9 mouse cellular contexts compared by ENCODE assay signal in genomic region chr3:127763076-127763612, GRCm38 (mm10). TPM values are rescaled to one million over a fixed set of nuclear protein-coding genes. Genes with fewer than 3 reads are reported as not detected.
DNase-seq lines count a peak whose midpoint lies in the region; ATAC-seq and TF ChIP-seq lines count a peak whose summit lies in the region.
"Had no signal": no experiment of that assay in that cellular context is flagged by ENCODE, and none has a peak within 500 bp of the region (broad histone marks: within the 10 kb centered on the region; RNA-seq: fewer than 3 reads in every experiment).

No protein-coding gene starts in this region.

- no peaks in the 10 kb centered on the region for H3K4me1 ChIP-seq in lung, adult 2 months (ENCODE audit: control insufficient read depth, insufficient read depth, low read length)
- H3K4me1 ChIP-seq: hindbrain, embryonic 15.5 days had no signal

- no peak for TF ChIP-seq POLR2A in lung, adult 2 months (IDR thresholded peaks at IDR 0.05; ENCODE audit: borderline replicate concordance, extremely low read depth, low read depth, low read length)

- ATAC-seq in CD4-positive, CD25-positive, alpha-beta regulatory T cell, adult 4 months, result peak; percentile 96
- ATAC-seq in common myeloid progenitor, adult 5-6 weeks (replicated peaks; ENCODE audit: low read depth, poor library complexity, severe bottlenecking), result peak; percentile 89

- DNase-seq in ZHBTc4 (ENCODE audit: low read depth, low spot score), result peak; percentile 81
- DNase-seq in gastrocnemius, postnatal 25 days, result peak; percentile 35
- peak; percentile 46 for DNase-seq in large intestine, adult 2 months (ENCODE audit: low read depth, low spot score)
- peak; percentile 74 for DNase-seq in lung, adult 2 months
- DNase-seq in right cerebral cortex, adult 2 months (ENCODE audit: low spot score in 2 of 2), result peak; percentile 62 to 81
- DNase-seq in urinary bladder, adult 2 months (ENCODE audit: low spot score), result peak; percentile 35

- WGBS in large intestine, adult 2 months, result 21% methylated on average over 7 of the region's 7 CpGs
- whole genome bisulfite sequencing in lung, adult 2 months, result 21% methylated on average over 7 of the region's 7 CpGs

- H3K4me3 ChIP-seq in lung, adult 2 months (replicated peaks; ENCODE audit: extremely low read depth, low read depth, low read length), result peak overlapping the region; percentile 36
- H3K4me3 ChIP-seq: hindbrain, embryonic 15.5 days had no signal

- TF ChIP-seq CTCF in lung, adult 2 months (IDR thresholded peaks at IDR 0.05; ENCODE audit: insufficient read depth, low read length), result peak; percentile 49

RNA-seq across cellular contexts. Expression of gene Alpk1, which starts 17.2 kb away (rescaled TPM):
- polyA plus RNA-seq in CD4-positive, CD25-positive, alpha-beta regulatory T cell, adult 4 months (2017; shearing (Covaris generic)), result 1 to 10 TPM in 1 of 2 experiments, under 1 TPM in 1; 0.70 to 1.9 TPM
- total RNA-seq in common myeloid progenitor, adult 5-6 weeks (2017), result 8.1 and 10.4 TPM in 2 replicates
- 1 to 10 TPM; 1.0 to 1.4 TPM for total RNA-seq in gastrocnemius, postnatal 25 days (2021)
- polyA plus RNA-seq in large intestine, adult 2 months (2012; rRNA removed), result 6.5 and 10.0 TPM in 2 replicates
- polyA plus RNA-seq in lung, adult 2 months (2012; rRNA removed), result 2.1 and 3.2 TPM in 2 replicates
- polyA plus RNA-seq in urinary bladder, adult 2 months (2012; rRNA removed), result 17.8 and 20.4 TPM in 2 replicates

RNA-seq across cellular contexts. Expression of gene Tifa, which starts 26.5 kb away (rescaled TPM):
- polyA plus RNA-seq in CD4-positive, CD25-positive, alpha-beta regulatory T cell, adult 4 months (2017; shearing (Covaris generic)), result under 1 TPM in 1 of 2 experiments, not detected in 1; 0.38 TPM
- 34.5 and 46.9 TPM in 2 replicates for total RNA-seq in common myeloid progenitor, adult 5-6 weeks (2017)
- under 1 TPM; 0.67 to 0.70 TPM for total RNA-seq in gastrocnemius, postnatal 25 days (2021)
- 34.3 and 58.1 TPM in 2 replicates for polyA plus RNA-seq in large intestine, adult 2 months (2012; rRNA removed)
- polyA plus RNA-seq in lung, adult 2 months (2012; rRNA removed), result 3.2 and 3.5 TPM in 2 replicates
- polyA plus RNA-seq in urinary bladder, adult 2 months (2012; rRNA removed), result 10.1 and 12.2 TPM in 2 replicates

Comparison
In these comparisons a context has a peak if more than half of its experiments do, and no peak if none do; other contexts are left out.
1. Peak in every context shown above with its lines: DNase-seq, ATAC-seq and H3K4me3 ChIP-seq.